8 mouse cellular contexts compared by ENCODE assay signal in genomic region chr14:57709171-57709570, GRCm38 (mm10). TPM values are rescaled to one million over a fixed set of nuclear protein-coding genes. Genes with fewer than 3 reads are reported as not detected.
DNase-seq lines count a peak whose midpoint lies in the region; ATAC-seq lines count a peak whose summit lies in the region.
"Had no signal": no experiment of that assay in that cellular context is flagged by ENCODE, and none has a peak within 500 bp of the region (broad histone marks: within the 10 kb centered on the region; RNA-seq: fewer than 3 reads in every experiment).

No protein-coding gene starts in this region.

- H3K36me3 ChIP-seq in hindbrain, embryonic 13.5 days: peaks cover 5% of the 10 kb centered on the region; the same call in 1 of the 2 replicates

- no peaks in the 10 kb centered on the region for H3K9me3 ChIP-seq in hindbrain, embryonic 13.5 days

- H3K4me3 ChIP-seq in hindbrain, embryonic 13.5 days: no peak overlapping the region

- DNase-seq in Muller cell, postnatal 12 days (ENCODE audit: inconsistent ontology term): peak; percentile 66
- DNase-seq in embryo, embryonic 10.5 days (ENCODE audit: low spot score): peak; percentile 48
- DNase-seq in lung, postnatal 36 days: peak; percentile 84
- no peak for DNase-seq in left cerebral cortex, postnatal 4 days
- DNase-seq in spleen, postnatal 10 days (ENCODE audit: low spot score in 2 of 2): no peak
- no peak for DNase-seq in right cerebral cortex, adult 18-20 months

- 12% methylated on average over 10 of the region's 10 CpGs for WGBS in hindbrain, embryonic 13.5 days

- ATAC-seq in hindbrain, embryonic 13.5 days (ENCODE audit: low FRiP score): peak; percentile 34; the same call in 1 of the 2 replicates

- peaks cover 33% of the 10 kb centered on the region for H3K4me1 ChIP-seq in hindbrain, embryonic 13.5 days (replicated peaks)

- H3K27ac ChIP-seq in hindbrain, embryonic 13.5 days: no peak overlapping the region

- intact Hi-C loops in left cerebral cortex, postnatal 4 days (cut with DNase I): no loop called here

- no peak overlapping the region for H3K4me2 ChIP-seq in hindbrain, embryonic 13.5 days

- no peaks in the 10 kb centered on the region for H3K27me3 ChIP-seq in hindbrain, embryonic 13.5 days

- H3K9ac ChIP-seq in hindbrain, embryonic 13.5 days: no peak overlapping the region

RNA-seq across cellular contexts. Expression of gene Gm49361, which starts 36.7 kb away (rescaled TPM):
- polyA plus RNA-seq in hindbrain, embryonic 13.5 days (2015; fragmentation: Nextera tagmentation; extraction: Ambion mirVana): not detected in 2 replicates
- 1 to 10 TPM in 1 of 2 experiments, not detected in 1; 1.0 TPM for total RNA-seq in left cerebral cortex, postnatal 4 days (2021)
- total RNA-seq: left cerebral cortex, postnatal 36 days had no signal

RNA-seq across cellular contexts. Expression of gene Xpo4, which starts 43.9 kb away (rescaled TPM):
- 11.6 and 14.9 TPM in 2 replicates for polyA plus RNA-seq in hindbrain, embryonic 13.5 days (2015; fragmentation: Nextera tagmentation; extraction: Ambion mirVana)
- 10 to 100 TPM; 18.5 to 20.1 TPM for total RNA-seq in left cerebral cortex, postnatal 4 days (2021)

RNA-seq across cellular contexts. Expression of gene Lats2, which starts 49.0 kb away (rescaled TPM):
- polyA plus RNA-seq in hindbrain, embryonic 13.5 days (2015; fragmentation: Nextera tagmentation; extraction: Ambion mirVana): 9.6 and 10.5 TPM in 2 replicates
- total RNA-seq in left cerebral cortex, postnatal 4 days (2021): 10 to 100 TPM; 10.5 to 10.7 TPM

Comparison
In these comparisons a context has a peak if more than half of its experiments do, and no peak if none do; other contexts are left out.
1. DNase-seq: peak in Muller cell, postnatal 12 days (single experiment), embryo, embryonic 10.5 days (single experiment) and lung, postnatal 36 days (single experiment); none in left cerebral cortex, postnatal 4 days (single experiment), spleen, postnatal 10 days (0 of 2) and right cerebral cortex, adult 18-20 months (single experiment).